Mouse (Mus musculus): ENCODE measurements around the gene Ccdc148. TPM values are rescaled to one million over a fixed set of nuclear protein-coding genes. Genes with fewer than 3 reads are reported as not detected.

Gene Ccdc148
- polyA plus RNA-seq, 1 experiment from 2014 or later, result 0.24 TPM

Other genes starting within 250 kb of the Ccdc148 start
- gene Pkp4, start 167 bp upstream of the Ccdc148 start, polyA plus RNA-seq (2016; fragmentation: Nextera tagmentation; extraction: Ambion mirVana), result 18.5 and 22.1 TPM in 2 replicates

Measured in heart, embryonic 10.5 days (tissue).